Mouse (Mus musculus): ENCODE results near the gene Pak1.

The Pak1 gene

DNA sequence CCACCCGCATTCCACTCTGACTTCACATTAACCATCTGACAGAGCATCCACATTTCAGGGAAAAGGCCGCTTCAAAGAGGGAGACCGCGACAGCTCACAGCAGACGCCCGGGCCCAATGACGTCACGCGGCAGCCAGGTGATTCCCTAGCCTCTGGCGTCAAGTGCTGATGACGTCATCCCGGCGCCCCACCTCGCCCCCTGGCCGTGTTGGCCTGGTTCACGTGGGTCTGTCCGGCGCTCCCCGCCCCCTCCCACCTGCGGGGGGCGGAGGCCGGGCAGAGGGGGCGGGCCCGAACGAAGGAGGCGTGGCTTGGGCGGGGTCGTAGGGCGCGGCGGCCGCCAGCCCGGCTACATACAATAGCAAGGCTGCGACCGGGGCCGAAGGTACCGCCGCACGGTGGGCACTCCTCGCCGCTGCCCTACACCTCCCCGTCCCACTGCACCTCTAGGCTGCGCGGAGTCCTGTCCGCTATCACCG is at the start of gene Pak1:
Gene Pak1, plus strand, starts transcription at position 352 of the 479 bp plus-strand sequence.
- in situ Hi-C loops (cut with MboI, MseI): no loop called here

GRCm38 (mm10) chr7:97740948-97741347 is 47.4 kb upstream of the Pak1 start:
- in situ Hi-C loops (cut with MboI, MseI): no loop called here

- in situ Hi-C loops (cut with MboI, MseI): no loop called here
These were observed 46.5 kb upstream of the Pak1 start for GRCm38 (mm10) chr7:97741756-97742291.

GRCm38 (mm10) chr7:97745299-97745698 is 43.0 kb upstream of the Pak1 start:
- in situ Hi-C loops (cut with MboI, MseI): loop anchor here (5.0 kb wide), 2 partner anchors 52 to 242 kb away; no protein-coding TSS in a partner anchor

DNA sequence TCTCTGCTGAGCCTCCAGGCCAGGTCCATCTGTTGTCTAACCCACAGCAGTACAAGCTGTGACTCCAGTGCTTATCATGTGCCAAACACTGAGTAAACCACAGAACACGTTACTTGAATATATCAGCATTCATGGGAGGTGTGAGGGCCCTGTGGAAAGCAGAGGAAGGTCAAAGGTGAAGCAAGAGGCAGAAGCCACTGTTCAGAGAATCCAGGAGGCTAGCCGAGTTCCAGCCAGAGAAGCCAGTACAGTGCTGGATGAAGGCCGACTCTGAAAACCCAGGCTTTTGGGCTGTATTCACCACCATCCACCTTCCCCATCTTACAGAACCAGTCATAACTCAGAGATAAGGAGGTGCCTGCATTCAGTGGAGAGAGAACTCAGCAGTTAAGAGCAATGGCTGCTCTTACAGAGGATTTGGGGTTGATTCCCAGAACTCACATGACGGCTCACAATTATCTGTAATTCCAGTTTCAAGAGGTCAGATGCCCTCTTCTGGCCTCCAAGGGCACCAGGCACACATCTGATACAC is 41.1 kb upstream of the Pak1 start:
- in situ Hi-C loops (cut with MboI, MseI): loop anchor here (5.0 kb wide), 2 partner anchors 50 to 240 kb away; no protein-coding TSS in a partner anchor

DNA sequence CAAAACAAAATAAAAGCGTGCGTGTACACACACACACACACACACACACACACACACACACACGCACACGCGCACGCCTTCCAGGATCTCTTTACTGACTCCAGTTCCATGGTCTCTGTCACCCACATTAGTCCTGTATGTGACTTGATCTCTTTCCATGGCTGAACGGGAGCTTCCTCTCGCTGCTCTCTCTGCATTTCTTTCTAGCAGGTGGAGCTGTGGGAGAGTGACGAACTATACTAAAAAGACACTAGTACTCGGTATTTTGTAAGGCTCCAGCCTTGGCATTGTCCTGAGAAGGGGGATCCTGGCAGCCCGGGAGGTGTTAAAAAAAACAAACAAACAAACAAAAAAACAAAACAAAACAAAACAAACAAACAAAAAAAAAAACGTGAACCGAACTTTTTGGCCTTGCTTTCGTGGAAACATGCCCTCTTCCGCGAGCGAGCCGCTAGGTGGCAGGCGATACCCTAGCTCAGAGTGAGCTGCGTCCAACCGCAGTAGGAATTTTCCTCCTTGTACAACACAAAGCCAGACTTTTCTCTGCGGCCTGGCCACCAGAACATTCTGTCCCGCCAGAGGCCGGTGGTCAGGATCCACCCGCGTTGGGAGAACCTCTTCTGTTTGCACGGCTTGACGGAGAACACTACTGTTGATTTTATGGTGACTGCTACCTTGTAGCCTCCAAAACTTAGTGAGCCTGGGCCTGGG is 40.4 kb upstream of the Pak1 start:
- in situ Hi-C loops (cut with MboI, MseI): loop anchor here (5.0 kb wide), 2 partner anchors 49 to 239 kb away; no protein-coding TSS in a partner anchor

DNA sequence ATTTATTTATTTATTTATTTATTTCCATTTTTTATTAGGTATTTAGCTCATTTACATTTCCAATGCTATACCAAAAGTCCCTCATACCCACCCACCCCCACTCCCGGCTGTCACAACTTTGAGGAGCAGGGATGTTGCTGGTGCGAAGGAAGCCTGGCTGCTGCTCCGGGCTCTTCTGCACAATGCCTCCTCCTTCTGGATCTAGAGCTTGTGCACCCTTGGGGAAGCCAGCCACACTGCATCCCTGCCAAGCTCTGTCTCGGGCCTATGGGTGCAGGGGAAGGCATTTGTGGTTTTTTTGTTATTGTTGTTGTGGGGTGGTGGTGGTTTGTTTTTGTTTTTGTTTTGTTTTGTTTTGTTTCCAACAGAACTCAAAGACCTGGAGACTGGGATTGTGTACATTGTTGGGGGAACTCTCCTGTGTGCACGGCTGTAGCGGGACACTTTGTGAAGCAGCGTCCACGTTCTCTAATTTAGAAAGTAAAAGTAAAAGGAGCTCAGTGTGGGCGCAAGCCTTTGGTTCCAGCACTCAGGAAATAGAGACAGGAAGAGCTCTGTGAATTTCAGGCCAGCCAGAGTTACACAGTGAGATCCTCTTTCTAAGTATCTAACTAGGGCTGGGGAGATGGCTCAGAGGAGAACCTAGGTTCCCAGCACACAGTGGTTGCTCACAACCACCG is 39.7 kb upstream of the Pak1 start:
- in situ Hi-C loops (cut with MboI, MseI): loop anchor here (5.0 kb wide), 2 partner anchors 49 to 239 kb away; no protein-coding TSS in a partner anchor

- in situ Hi-C loops (cut with MboI, MseI): loop anchor here (5.0 to 25.0 kb wide), 5 partner anchors 48 to 963 kb away; partner anchors contain the start of gene Thap12
These were observed 38.8 kb upstream of the Pak1 start for GRCm38 (mm10) chr7:97749207-97750190.

- in situ Hi-C loops (cut with MboI, MseI): loop anchor here (10.0 to 25.0 kb wide), 2 partner anchors 348 to 955 kb away; partner anchors contain the start of gene Thap12
These were observed 31.1 kb upstream of the Pak1 start for GRCm38 (mm10) chr7:97756967-97757881.

- in situ Hi-C loops (cut with MboI, MseI): loop anchor here (25.0 kb wide), 1 partner anchor 948 kb away; the partner anchor contains the start of gene Thap12
These were observed 23.8 kb upstream of the Pak1 start for GRCm38 (mm10) chr7:97764591-97764990.

GRCm38 (mm10) chr7:97765181-97765962 is 23.0 kb upstream of the Pak1 start:
- in situ Hi-C loops (cut with MboI, MseI): loop anchor here (25.0 kb wide), 1 partner anchor 947 kb away; the partner anchor contains the start of gene Thap12

DNA sequence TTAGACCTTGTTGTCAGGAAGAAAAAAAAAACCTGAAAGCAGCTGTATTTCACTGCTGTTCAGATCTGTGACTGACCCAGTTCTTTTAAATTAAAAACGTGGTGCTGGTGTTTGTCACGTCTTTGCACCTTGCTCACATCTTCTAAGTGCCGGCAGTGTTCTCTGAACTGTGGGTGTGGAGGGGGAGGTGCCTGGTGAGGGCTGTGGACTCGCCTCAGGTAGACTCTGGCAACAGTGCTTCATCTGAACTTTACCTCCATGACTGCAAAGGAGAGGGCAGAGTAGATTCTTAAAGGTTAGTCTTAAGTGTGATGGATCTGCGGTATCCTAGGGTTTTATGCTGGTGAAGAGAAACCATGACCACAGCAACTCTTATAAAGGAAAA is 22.4 kb upstream of the Pak1 start:
- in situ Hi-C loops (cut with MboI, MseI): loop anchor here (25.0 kb wide), 1 partner anchor 946 kb away; the partner anchor contains the start of gene Thap12

DNA sequence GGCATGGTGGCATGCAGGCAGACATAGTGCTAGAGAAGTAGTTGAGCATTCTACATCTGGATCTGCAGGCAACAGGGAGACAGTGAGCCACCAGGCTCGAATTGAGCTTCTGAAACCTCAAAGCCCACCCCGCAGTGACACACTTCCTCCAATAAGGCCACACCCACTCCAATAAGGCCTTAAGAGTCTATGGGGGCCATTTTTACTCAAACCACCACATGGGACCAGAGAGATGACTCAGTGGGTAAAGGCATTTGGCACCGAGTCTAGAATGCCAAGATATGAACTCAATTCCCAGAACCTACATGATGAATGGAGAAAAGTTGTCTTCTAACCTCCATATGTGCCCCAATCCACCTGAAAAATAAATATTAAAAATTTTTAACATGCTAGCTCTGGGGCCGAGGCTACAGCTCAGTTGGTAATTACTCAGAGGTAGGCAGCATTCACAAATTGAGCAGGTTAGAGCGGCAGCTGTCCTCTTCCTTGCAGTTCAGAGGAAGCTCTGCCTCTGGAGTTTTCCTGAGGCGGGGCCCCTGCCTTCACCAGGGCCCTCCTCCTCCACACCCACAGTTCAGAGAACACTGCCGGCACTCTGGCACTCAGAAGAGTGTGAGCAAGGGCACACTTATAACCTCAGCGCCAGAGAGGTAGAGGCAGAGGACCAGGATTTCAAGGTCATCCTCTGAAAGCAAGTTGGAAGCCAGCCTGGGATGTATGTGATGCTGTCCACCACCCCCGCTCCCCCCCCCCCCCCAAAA is 21.8 kb upstream of the Pak1 start:
- in situ Hi-C loops (cut with MboI, MseI): loop anchor here (25.0 kb wide), 1 partner anchor 946 kb away; the partner anchor contains the start of gene Thap12

GRCm38 (mm10) chr7:97767841-97768240 is 20.5 kb upstream of the Pak1 start:
- in situ Hi-C loops (cut with MboI, MseI): loop anchor here (25.0 kb wide), 1 partner anchor 944 kb away; the partner anchor contains the start of gene Thap12

GRCm38 (mm10) chr7:97769020-97769419 is 19.3 kb upstream of the Pak1 start:
- in situ Hi-C loops (cut with MboI, MseI): loop anchor here (25.0 kb wide), 1 partner anchor 943 kb away; the partner anchor contains the start of gene Thap12

GRCm38 (mm10) chr7:97770841-97771620 is 17.3 kb upstream of the Pak1 start:
- in situ Hi-C loops (cut with MboI, MseI): loop anchor here (25.0 kb wide), 1 partner anchor 941 kb away; the partner anchor contains the start of gene Thap12

- in situ Hi-C loops (cut with MboI, MseI): no loop called here
These were observed 13.0 kb upstream of the Pak1 start for GRCm38 (mm10) chr7:97775380-97775779.

Data from T-helper 1 cell (primary cell).